11 mouse cellular contexts compared by ENCODE assay signal in genomic region chr7:30744022-30744598, GRCm38 (mm10). TPM values are rescaled to one million over a fixed set of nuclear protein-coding genes. Genes with fewer than 3 reads are reported as not detected.
DNase-seq lines count a peak whose midpoint lies in the region; ATAC-seq lines count a peak whose summit lies in the region.
"Had no signal": no experiment of that assay in that cellular context is flagged by ENCODE, and none has a peak within 500 bp of the region (broad histone marks: within the 10 kb centered on the region; RNA-seq: fewer than 3 reads in every experiment).

No protein-coding gene starts in this region.

- no peak overlapping the region for H3K27ac ChIP-seq in forebrain, embryonic 12.5 days

- H3K4me2 ChIP-seq in forebrain, embryonic 12.5 days = no peak overlapping the region

- ATAC-seq in frontal cortex, adult (ENCODE audit: low TSS enrichment) = no peak
- ATAC-seq in forebrain, embryonic 12.5 days (ENCODE audit: low FRiP score) = no peak

- H3K9me3 ChIP-seq in forebrain, embryonic 12.5 days = no peaks in the 10 kb centered on the region

- WGBS in forebrain, embryonic 12.5 days = 60% methylated on average over 4 of the region's 4 CpGs

- intact Hi-C loops in heart, postnatal 36 days (cut with DNase I) = no loop called here

- DNase-seq in kidney, postnatal 10 days = peak; percentile 65
- DNase-seq in kidney, adult 11 months = no peak
- peak; percentile 75 to 79 for DNase-seq in adrenal gland, postnatal 36 days
- DNase-seq in heart, postnatal 36 days = peak; percentile 22 to 30
- peak; percentile 67 for DNase-seq in lung, postnatal 14 days
- no peak for DNase-seq in B cell, adult 2 months
- DNase-seq: cerebellum, postnatal 36 days; gastrocnemius, postnatal 36 days had no signal

- no peaks in the 10 kb centered on the region for H3K4me1 ChIP-seq in forebrain, embryonic 12.5 days

- no peak overlapping the region for H3K4me3 ChIP-seq in forebrain, embryonic 12.5 days (replicated peaks)

- H3K36me3 ChIP-seq in forebrain, embryonic 12.5 days (replicated peaks) = no peaks in the 10 kb centered on the region; the same call in none of the 2 replicates

- no peaks in the 10 kb centered on the region for H3K27me3 ChIP-seq in forebrain, embryonic 12.5 days

- no peak overlapping the region for H3K9ac ChIP-seq in forebrain, embryonic 12.5 days

RNA-seq across cellular contexts. Expression of gene Gapdhs, which starts 0.6 kb away (rescaled TPM):
- total RNA-seq in adrenal gland, postnatal 36 days (2021) = under 1 TPM in 1 of 2 experiments, not detected in 1; 0.26 TPM
- not detected for total RNA-seq in heart, postnatal 36 days (2021)
- polyA plus RNA-seq in forebrain, embryonic 12.5 days (2016; fragmentation: Nextera tagmentation; extraction: Ambion mirVana) = 0.49 and 0.69 TPM in 2 replicates
- total RNA-seq: gastrocnemius, postnatal 36 days had no signal

RNA-seq across cellular contexts. Expression of gene Sbsn, which starts 7.2 kb away (rescaled TPM):
- 100 to 1,000 TPM; 326 to 370 TPM for total RNA-seq in adrenal gland, postnatal 36 days (2021)
- 1 to 10 TPM; 1.7 to 2.9 TPM for total RNA-seq in heart, postnatal 36 days (2021)
- polyA plus RNA-seq in forebrain, embryonic 12.5 days (2016; fragmentation: Nextera tagmentation; extraction: Ambion mirVana) = 1.5 and 2.0 TPM in 2 replicates

RNA-seq across cellular contexts. Expression of gene Tmem147, which starts 14.8 kb away (rescaled TPM):
- 100 to 1,000 TPM; 229 to 231 TPM for total RNA-seq in adrenal gland, postnatal 36 days (2021)
- 100 to 1,000 TPM; 236 to 272 TPM for total RNA-seq in heart, postnatal 36 days (2021)
- 135 and 144 TPM in 2 replicates for polyA plus RNA-seq in forebrain, embryonic 12.5 days (2016; fragmentation: Nextera tagmentation; extraction: Ambion mirVana)

RNA-seq across cellular contexts. Expression of gene Dmkn, which starts 19.4 kb away (rescaled TPM):
- 1 to 10 TPM; 2.4 to 2.5 TPM for total RNA-seq in adrenal gland, postnatal 36 days (2021)
- 1 to 10 TPM in 1 of 2 experiments, under 1 TPM in 1; 0.73 to 3.4 TPM for total RNA-seq in heart, postnatal 36 days (2021)
- polyA plus RNA-seq in forebrain, embryonic 12.5 days (2016; fragmentation: Nextera tagmentation; extraction: Ambion mirVana) = not detected in 2 replicates
- polyA plus RNA-seq: limb, embryonic 11.5 days had no signal

RNA-seq across cellular contexts. Expression of gene Atp4a, which starts 32.1 kb away (rescaled TPM):
- 1 to 10 TPM; 3.1 to 5.9 TPM for total RNA-seq in adrenal gland, postnatal 36 days (2021)
- total RNA-seq in heart, postnatal 36 days (2021) = under 1 TPM in 1 of 2 experiments, not detected in 1; 0.14 TPM
- 1.6 and 1.8 TPM in 2 replicates for polyA plus RNA-seq in forebrain, embryonic 12.5 days (2016; fragmentation: Nextera tagmentation; extraction: Ambion mirVana)

Comparison
In these comparisons a context has a peak if more than half of its experiments do, and no peak if none do; other contexts are left out.
1. DNase-seq: peak in kidney, postnatal 10 days (single experiment), adrenal gland, postnatal 36 days (2 of 2), heart, postnatal 36 days (2 of 2) and lung, postnatal 14 days (single experiment); none in kidney, adult 11 months (single experiment) and B cell, adult 2 months (0 of 2).
2. RNA of gene Sbsn, which starts 7.2 kb away (total RNA-seq): 326 to 370 TPM in adrenal gland, postnatal 36 days; 1.7 to 2.9 TPM in heart, postnatal 36 days; every median in the first group is over 10 times any median in the second.